Mouse (Mus musculus) lung, postnatal 4 days (tissue): Measurements from ENCODE around the gene Adamts20.
A peak's percentile ranks its signal among the peaks of the same experiment; 100 is the strongest.

Experiments
- DNase-seq, 2 experiments: peaks; one replicate each; pipeline ENCODE4 v3.0.0; 2021

Adamts20 gene

DNA sequence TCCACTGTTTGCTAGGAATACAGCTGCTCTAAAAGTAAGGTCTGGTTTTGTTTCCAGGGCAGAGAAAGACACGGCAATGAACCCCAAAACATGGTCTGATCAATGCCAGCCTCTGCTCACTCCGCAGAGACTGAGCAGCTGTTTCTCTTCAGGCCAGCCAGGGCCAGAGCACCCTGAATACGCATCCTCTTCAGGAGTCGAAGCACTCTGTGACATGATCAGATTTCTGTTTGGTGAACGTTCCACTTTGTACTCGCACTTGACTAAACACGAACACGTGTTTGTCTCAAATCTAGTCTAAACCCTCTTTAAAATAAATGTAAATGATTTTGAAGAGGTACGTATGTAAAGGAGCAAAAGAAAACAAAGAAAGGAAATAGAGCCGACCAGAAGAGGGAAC lies 130.6 kb downstream of the Adamts20 start:
- no peak for DNase-seq

DNA sequence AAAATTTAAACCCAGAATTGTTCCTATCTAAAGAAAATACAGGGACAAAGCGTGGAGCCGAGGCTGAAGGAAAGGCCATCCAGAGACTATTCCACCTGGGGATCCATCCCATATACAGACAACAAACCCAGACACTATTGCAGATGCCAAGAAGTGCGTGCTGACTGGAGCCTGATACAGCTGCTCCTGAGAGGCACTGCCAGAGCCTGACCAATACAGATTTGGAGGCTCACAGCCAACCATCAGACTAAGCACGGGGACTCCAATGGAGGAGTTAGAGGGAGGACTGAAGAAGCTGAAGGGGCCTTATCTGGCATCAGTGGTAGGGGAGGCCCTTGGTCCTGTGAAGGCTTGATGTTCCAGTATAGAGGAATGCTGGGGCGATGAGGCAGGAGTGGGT lies 138.6 kb downstream of the Adamts20 start:
- no peak for DNase-seq

DNA sequence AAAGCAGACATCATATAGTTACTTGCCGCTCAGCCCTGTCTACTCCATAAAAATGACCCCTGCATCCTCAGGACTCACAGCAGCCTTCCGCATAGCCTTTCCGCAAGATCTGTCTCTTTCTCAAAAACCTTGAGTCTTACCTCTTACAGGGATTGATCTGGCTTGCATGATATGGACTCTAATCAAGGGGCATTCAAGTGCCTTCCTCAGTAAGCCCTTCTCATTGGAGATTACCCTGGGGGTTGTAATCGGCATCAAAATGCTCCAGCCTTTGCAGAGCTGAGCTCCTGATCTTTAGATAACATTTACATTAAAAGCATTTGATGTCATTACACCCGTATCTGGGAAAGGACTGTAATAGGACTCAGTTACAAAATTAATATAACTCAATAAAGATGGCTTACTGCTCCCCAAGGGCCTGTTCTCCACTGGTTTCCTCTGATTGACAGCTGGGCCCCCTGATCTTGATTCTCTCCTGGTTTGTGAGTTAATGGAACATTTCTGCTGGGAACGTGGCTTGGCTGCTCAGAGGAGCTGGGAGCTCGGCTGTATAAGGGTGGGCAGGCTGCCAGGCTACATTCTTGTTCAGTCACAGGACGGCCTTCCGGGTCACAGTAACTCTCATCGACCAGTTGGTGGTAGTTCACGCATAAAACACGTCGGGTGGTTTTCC lies 139.6 kb downstream of the Adamts20 start:
- peak; percentile 53 to 62 for DNase-seq

DNA sequence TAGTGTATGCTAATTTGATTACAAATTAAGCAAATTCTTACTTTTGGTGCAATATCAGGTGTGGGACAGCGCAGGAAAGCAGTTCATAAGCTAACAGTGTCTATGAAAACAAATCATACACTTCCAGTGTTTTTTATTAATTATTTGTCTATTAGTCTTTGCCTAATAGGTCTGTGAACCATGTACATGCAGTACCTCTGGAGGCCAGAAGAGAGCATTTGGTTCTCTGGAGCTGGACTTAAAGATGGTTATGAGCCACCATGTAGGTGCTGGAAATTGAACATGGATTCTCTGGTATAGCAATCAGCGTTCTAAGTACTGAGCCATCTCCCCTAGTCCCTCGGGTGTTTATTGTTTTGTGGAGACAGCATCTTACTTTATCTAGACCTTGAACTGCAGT lies 149.0 kb downstream of the Adamts20 start:
- no peak for DNase-seq

DNA sequence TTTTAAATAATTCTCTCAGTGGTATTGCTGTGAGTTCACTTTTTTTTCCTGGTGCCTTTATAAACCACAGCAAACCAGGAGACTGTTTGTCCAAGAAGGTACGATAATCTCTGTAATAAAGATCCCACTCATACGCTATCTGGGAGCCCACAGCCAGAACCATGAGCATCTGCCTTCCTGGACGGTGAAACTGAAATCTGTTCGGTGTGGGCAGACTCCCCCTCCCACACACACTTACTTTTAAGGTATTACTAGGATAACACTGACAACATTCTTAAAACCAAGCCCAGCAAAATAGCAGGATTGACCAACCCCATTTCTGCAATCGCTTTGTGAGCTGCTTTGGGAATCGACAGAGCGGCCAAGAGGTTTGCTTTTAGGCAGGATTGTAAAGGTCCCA lies 155.5 kb downstream of the Adamts20 start:
- no peak for DNase-seq

DNA sequence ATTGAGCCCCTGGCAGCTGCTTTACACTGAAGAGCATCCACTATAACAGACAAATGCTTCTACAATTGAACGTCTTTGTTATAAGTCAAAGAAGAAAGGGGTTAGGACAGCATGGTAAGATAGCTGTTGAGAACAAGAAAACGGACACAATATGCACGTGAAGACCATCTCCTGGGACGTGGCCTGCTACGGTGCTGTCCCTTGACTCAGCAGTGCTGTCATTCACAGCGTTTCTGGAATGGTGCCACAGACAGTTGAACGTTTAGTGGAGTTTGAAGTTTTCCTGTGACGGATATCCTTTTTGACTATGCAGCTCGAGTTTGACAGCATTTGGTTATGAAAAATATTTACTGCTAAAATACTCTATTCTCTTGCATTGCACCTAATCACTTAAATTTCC lies 157.3 kb downstream of the Adamts20 start:
- no peak for DNase-seq

DNA sequence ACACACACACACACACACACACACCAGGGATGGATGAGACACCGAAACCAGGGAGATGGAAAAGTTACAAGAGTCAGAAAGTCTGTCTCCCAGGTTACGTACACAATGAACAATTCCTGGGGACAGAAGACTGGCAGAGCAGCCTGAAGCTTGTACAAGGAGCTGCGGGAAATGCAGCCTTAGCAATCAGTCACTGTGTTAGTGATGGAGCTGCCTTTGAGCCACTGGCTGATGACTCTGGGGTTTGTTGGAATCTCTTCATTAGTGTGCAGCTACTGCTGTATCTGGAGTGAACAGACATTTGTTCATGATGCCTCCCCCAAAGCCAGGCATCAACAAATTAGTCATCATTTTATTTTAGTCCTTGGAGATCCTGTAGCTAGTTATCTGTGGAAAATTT lies 162.1 kb downstream of the Adamts20 start:
- DNase-seq = no peak

DNA sequence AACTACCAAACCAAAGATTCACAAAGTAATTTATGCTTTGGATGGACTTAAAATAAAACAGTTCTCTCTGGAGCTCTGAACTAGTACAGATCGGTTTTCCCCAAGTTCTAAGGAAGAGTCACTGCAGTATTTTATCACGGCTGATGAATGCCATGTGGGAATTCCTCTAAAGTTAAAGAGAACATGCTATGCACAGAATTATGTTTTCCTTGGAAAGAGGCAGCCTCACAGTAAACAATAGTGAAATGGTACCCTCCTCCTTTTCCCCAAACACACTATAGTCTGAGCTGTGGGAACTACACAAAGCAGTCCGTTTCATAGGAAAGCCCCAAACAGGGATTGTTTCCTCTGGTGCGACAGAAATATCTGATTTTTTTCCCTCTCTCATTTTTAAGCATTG lies 171.1 kb downstream of the Adamts20 start:
- no peak for DNase-seq

DNA sequence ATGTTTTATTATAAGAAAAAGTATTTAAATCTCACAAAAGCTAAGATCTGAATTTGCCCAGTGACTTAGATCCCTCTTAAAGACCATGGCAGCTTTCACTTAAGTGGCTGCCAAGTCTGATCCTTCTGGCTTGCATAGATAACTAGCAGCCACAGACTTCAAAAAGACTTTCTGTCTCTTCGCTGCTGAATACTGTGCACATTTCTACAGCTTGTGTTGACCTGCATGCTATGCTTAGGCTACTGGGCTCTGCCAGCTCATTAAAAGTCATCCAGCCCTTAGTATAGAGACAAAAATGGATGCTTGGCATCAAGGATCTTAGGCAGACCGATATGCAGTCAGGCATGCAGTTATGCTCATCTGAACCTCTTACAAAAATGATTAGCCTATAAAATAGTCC lies 177.2 kb downstream of the Adamts20 start:
- no peak for DNase-seq

DNA sequence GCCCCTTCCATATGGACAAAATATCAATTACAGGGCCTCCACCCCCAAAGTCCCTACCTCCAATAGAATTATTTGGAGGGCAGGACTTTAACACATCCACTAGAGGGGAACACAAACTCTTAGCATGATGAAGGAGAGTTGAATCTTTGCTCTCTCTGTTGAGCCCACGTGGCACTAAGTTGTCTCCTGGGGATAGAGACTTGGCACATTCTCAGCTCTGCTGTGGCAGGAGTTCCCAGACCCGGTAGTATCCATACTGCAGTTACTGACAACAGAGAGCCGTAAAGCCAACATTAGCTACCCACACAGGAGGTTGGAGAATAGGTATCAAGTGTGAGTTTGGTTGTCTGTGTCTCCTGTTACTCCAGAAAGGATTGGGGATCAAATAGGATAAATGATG lies 177.7 kb downstream of the Adamts20 start:
- DNase-seq = no peak

DNA sequence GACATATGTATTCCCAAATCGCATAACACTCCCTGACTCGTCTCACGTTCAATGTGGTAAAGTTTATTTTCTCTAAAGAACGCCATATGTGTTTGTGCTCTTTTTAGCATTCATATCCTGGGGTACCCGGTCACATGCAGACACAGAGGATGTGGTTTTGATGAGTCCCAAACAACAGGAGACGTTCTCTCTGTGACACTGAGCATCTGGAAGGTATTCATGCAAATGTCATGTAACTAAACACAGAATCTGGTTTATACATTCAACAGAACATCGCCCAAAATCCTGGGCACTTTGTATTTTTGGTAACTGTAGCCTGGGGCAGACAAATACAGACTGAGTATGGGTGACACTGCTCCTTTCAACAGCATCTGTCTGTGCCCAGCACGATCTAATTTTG lies 188.8 kb downstream of the Adamts20 start:
- no peak for DNase-seq

DNA sequence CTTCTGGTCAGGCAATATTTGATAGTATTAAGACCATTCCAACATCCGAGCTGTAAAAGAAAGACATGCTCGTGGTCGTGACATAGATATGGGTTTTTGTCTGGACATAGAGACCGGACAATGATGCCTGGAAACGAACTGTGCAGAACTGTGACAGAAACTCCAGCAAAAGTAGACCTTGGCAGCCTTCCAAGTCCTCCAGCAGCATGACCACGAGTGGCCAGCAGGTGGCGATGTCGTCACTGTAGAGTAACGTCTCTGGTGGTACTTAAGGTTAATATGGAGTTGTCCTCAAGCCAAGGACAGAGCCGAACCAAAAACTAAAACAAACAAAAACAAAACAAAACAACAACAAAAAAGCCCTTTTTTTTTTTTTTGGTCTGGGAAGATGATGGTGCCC lies 199.6 kb downstream of the Adamts20 start:
- DNase-seq = peak; percentile 79 to 88

DNA sequence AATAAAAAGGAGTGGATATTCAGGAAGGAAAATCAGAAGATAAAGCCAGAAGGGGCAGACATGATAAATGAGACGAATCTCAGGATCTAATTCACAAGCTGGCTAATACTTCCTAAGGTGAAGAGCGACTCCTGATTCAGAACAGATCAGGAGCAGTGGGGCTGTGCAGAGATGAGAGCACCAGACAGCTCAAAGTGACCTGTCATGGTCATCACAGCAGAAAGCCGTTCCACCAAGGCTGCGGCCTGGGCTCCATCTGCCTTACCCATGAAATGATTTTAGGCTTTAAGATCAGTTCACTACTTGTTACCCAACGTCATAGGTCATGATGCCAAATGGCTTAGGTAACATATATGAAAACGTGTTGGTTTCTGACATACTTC lies 200.7 kb downstream of the Adamts20 start:
- DNase-seq = no peak

DNA sequence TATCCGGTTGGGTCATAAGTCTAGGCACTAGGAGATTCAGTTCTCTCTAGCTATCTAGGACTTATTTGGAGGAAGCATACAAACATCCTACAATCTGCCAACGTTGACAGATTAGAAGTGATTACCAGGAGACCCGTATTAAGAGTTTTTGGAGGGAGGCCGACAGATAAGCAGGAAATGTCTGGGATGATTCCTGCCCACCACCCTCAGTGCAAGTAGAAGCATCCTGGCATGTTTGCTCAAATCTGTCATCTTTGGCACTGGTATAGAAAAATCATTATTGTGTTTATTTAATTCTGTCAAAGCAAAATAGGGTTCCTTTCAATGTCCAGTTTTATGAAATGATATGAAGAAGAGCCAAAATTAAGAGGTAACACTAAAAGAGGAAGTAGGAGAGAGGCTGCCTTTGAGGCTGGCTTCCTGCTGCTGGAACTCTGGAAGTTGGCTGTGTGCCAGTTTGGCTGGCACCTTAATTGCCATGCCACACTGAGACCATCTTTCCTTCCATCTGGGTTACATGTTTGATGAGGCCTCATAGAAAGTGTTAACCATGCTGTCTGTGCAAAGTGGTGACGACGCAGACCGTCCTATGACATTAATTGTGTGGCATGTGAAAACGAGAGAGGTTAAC lies 201.2 kb downstream of the Adamts20 start:
- peak; percentile 31 to 69 for DNase-seq

DNA sequence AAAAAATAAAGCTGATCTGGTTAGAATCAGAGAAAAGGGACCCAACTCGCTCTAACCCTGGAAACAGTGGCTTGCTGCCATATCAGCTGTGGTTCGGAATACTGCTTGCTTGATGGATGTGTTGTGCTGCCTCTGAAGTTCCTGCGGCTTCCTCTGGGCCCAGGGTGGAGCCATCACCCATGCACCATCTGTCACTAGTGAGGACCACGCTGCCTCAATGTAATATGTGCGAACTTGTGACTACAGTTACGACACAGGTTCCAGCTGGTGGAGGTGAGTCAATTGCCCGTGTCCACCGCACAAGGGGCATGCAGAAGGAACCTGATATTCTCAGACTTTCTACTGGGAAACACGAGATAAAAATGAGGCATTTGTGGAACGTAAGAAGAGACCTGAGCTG lies 202.0 kb downstream of the Adamts20 start:
- DNase-seq = no peak

DNA sequence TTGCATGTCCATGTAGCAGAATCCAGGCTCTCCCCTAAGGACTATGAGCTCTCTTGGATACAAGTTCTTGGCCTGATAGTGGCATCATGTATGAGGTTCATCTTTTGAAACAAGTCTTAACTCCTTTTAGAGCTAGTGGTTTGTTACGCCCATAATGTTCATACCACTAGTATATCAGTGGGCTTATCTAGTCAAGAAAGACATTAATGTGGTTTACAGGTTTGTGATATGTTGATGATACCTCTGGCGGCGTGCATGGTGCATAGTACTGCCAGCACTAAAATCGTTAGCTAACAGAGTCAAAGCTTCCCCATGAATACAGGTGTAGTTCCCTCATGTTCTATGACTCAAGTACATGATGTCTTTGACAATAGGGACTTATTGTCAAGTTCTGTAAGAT lies 205.7 kb downstream of the Adamts20 start:
- DNase-seq = no peak

DNA sequence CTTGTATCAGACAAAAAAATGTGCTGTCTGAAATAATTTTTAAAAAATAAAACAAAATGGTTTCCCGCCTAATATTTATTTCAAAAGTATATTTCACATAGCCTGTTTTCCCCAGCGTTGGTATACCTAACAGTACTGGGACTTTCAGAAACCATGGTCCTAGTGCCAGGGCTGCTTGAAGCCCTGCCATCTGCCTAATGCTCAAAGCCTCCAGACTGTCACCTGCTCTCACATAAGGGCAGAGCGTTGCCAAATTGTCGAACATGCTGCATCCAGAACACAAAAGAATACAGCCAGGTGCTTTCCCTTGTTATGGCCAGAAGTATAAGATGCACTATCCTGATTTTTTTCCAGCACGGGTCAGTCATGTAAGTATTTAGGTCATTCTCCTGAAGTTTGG lies 209.7 kb downstream of the Adamts20 start:
- no peak for DNase-seq

DNA sequence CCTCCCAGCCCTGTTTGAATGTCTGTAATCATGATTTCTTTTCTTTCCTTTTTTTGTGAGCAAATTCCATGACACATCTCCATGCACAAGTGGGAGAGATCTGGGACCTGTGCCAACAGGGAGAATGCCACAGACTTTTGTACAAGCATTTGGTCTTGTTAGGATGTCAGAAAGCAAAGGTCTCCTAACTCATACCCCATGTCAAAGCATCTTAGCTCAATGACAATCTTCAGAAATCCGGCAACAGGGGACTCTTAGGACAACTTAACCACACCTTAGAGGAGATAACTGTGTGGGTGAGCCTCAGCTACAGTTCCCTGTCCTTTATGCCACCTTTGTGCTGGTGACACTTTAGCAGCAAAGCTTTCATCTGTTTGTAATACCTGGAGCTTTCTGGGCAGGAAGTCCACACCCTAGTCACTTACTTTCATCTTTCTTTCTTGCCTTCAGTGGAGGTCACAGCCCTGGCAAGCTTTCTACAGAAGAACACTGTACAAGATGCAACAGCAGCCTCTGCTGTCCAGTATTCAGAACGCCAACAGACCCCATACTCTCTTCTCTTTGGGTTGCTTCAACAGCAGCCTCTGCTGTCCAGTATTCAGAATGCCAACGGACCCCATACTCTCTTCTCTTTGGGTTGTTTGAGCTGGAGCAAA lies 210.2 kb downstream of the Adamts20 start:
- peak in 1 of 2 experiments; percentile 25 for DNase-seq

DNA sequence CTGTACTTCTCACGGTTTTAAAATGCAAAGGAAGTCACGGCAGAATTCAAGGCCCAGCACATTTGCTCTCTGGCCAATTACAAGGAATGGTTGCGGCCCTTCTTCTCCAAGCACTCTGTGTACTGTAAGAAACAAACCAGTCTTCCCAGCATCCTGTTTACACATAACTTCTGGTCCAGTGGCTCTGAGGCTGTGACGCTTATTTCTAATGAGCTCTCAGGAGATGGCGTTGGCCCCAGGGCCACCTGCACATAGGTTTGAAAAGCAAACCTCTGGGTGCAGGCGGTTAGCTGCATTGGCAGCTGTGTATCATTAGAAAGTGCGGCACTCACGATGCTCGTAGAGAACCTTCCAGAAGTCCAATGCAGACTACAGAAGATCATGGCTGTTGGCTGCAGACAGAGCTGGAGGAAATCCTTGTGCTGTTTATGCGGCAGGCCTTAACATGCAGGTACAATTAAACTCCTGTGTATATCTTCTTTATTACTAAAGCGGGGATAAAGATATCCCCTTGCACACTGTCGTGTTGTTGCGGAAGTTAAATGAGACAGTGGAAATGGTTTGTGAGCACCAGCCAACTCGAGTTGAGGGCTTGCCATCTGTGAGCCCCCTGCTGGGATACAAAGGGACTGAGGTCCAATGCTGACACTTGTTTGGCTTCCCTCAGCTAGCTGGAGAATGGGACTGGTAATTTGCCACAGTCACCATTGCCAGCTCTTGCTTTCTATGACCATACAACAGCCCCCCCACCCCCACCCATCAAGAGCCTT lies 210.9 kb downstream of the Adamts20 start:
- peak; percentile 54 to 66 for DNase-seq

DNA sequence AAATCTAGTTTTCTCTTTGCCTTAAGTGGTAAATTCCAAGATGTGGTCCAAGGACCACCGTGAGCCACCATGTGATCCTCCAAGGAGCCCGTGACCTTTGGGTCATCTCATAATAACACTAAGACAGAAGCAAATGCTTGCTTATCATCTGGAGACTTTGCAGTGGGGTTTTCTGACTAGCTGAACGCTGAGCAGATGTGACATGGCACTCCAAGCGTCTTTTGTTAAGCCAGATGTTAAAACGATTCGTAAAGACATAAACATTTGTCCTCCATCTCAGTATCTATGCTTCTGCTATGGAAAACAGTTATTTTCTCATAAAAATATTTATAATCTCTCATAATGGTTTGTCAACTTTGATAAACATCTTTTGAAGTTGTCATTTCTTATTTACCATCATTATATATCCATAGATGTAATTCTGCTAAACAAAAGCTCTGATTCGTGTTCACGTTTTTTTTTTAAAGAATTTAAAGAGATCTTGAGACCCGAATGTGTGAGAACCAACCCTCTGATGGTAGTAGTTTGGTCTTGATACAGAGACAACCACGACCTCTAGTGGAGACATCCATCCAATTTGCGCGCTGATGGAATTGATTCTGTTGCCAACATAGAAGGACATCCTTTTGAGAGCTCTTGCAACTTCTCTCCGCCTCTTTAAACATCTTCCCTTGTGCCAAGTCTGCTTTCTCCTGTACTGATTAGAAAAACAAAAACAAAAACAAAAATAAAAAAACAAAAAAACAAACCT lies 212.1 kb downstream of the Adamts20 start:
- peak in 1 of 2 experiments; percentile 33 for DNase-seq

DNA sequence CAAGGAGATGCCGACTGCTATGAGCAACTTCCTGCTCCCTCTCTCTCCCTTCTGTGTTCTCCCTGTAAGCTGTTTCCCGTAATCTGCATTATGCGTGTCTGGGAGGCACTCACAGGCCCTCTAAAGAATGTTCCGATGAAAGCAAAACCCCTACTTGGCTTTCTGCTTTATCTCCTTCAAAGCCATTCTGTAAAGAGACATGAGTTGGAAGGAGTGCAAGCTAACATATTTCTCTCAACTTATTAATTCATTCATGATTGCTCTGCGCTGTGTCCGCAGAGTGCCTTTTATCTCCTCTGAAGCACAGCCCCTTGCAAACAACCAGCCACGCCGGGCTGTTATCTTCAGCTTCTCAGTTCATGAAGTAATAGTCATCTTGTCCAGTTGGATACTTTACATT lies 215.5 kb downstream of the Adamts20 start:
- DNase-seq = peak in 1 of 2 experiments; percentile 34

DNA sequence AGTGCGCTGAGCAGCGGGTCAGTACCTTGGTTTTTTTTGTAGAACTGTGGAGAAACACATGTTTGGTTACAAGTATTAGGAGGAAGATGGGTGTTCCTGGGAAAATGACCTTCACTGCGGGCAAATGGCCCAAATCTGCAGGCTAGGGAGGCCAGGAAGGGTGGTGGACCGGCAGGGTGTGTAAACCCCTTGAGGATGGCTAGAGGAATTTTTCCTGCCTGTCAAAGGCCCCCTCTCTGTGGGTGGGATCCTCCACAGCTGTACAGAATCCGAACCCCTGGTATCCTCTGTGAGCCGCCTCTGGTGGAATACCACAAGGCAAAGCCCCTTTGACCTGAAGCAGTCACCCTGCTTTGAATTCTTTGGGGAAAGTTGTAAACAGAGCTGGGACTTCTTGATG lies 216.8 kb downstream of the Adamts20 start:
- peak; percentile 14 to 29 for DNase-seq

DNA sequence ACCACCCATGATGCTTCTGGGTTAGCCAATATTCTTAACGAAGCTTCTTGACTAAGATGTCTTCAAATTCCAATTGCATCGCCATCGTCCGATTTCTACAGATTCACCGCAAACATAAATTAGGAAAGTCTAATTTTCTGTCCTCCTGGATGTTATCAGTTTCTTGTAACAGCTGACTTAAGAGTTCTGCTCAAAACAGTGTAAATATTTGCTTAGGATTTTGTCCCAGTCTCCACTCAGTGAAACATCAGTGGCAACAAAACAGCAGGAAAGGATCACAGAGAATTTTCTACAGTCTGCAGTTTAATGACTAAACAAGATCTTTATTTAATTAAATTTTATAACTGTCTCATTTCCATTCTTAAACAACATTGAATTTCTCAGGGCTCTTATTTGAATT lies 218.5 kb downstream of the Adamts20 start:
- no peak for DNase-seq
